Mouse (Mus musculus) hindlimb bud, embryonic 11.5 days (tissue): ENCODE results near the gene Rab5if.
"Not testable (repeated sequence)": the region's sequence is repeated elsewhere in the genome, so short reads cannot be mapped to it uniquely, and the experiment has no call there.

Experiments
- DNase-seq: peaks from one replicate; pipeline ENCODE4 v3.0.0-alpha.2; 2012; ENCODE audit warnings: low read depth, low spot score; ENCODE audit errors: extremely low spot score

Rab5if gene

GRCm38 (mm10) chr2:156853999-156854771 is 8.7 kb upstream of the Rab5if start:
- not testable (repeated sequence) for DNase-seq

- DNase-seq: no peak
Observed at GRCm38 (mm10) chr2:156856311-156856710, 6.6 kb upstream of the Rab5if start.

GRCm38 (mm10) chr2:156857385-156857791 is 5.5 kb upstream of the Rab5if start:
- DNase-seq: no peak

- no peak for DNase-seq
Observed at GRCm38 (mm10) chr2:156857835-156858234, 5.1 kb upstream of the Rab5if start, which contains the start of gene 4930518I15Rik. TSS of gene 4930518I15Rik (minus strand) at chr2:156857946.

GRCm38 (mm10) chr2:156858671-156859070 is 4.3 kb upstream of the Rab5if start:
- DNase-seq: no peak

- DNase-seq: no peak
Observed at GRCm38 (mm10) chr2:156862041-156862717, 749 bp upstream of the Rab5if start.

- no peak for DNase-seq
Observed at GRCm38 (mm10) chr2:156863487-156864160, 696 bp downstream of the Rab5if start.

- no peak for DNase-seq
Observed at GRCm38 (mm10) chr2:156864481-156864880, 1.6 kb downstream of the Rab5if start.

GRCm38 (mm10) chr2:156868994-156869393 is 6.1 kb downstream of the Rab5if start:
- DNase-seq: no peak

GRCm38 (mm10) chr2:156869554-156869953 is 6.6 kb downstream of the Rab5if start:
- no peak for DNase-seq

GRCm38 (mm10) chr2:156870519-156870918 is 7.6 kb downstream of the Rab5if start:
- DNase-seq: no peak

GRCm38 (mm10) chr2:156873629-156874028 is 10.7 kb downstream of the Rab5if start:
- DNase-seq: peak; percentile 44

GRCm38 (mm10) chr2:156874047-156874759 is 11.3 kb downstream of the Rab5if start:
- no peak for DNase-seq

- no peak for DNase-seq
Observed at GRCm38 (mm10) chr2:156874760-156875510, 12.0 kb downstream of the Rab5if start.

GRCm38 (mm10) chr2:156877726-156878125 is 14.8 kb downstream of the Rab5if start:
- DNase-seq: no peak

- no peak for DNase-seq
Observed at GRCm38 (mm10) chr2:156879541-156879940, 16.6 kb downstream of the Rab5if start.

GRCm38 (mm10) chr2:156882431-156883001 is 19.6 kb downstream of the Rab5if start:
- DNase-seq: no peak

GRCm38 (mm10) chr2:156884396-156885211 is 21.7 kb downstream of the Rab5if start:
- no peak for DNase-seq

- not testable (repeated sequence) for DNase-seq
Observed at GRCm38 (mm10) chr2:156885666-156886065, 22.7 kb downstream of the Rab5if start.
